Mouse (Mus musculus) kidney, adult 2 months (tissue): ENCODE measurements around the gene Sult2a4.
"Not testable (repeated sequence)": the region's sequence is repeated elsewhere in the genome, so short reads cannot be mapped to it uniquely, and the experiment has no call there.

ENCODE experiments used
- CTCF ChIP-seq: fragments of 200-500 bp; conservative IDR thresholded peaks from 2 replicates; pipeline ENCODE4 v1.5.1; 2011; ENCODE audit warnings: low read depth, mild to moderate bottlenecking, control low read depth, low read length, moderate library complexity, mixed read lengths; ENCODE audit not compliant: insufficient read depth, insufficient read length
- POLR2A ChIP-seq: fragments of 200-500 bp; IDR thresholded peaks from one replicate; pipeline ENCODE4 v1.6.1; 2011; ENCODE audit warnings: low read depth, low read length, control low read depth

DNA sequence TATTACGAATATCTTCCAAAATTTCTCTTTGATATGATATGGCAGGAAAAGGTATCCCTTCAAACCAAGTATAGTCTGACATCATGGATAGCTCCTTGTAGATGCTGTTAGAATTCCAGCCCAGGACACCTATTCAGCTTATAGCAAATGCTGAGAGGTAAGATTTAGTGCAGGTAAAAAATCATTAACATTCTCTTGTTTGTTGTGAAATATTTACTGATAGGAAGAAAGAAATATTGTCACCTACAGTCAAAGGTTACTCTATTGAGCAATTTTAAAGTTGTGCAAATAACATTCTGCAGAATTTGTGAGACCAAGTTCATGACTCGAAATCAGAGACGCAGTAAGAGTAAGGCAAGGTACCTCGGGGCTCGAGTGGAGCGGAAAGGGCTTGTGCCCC, at the start of gene Sult2a4:
- TF ChIP-seq CTCF, POLR2A: not testable (repeated sequence)
